Mouse (Mus musculus) midbrain, embryonic 14.5 days (tissue): Measurements from ENCODE around the gene Cntn6. TPM values are rescaled to one million over a fixed set of nuclear protein-coding genes. Genes with fewer than 3 reads are reported as not detected.

ENCODE experiments used
- ATAC-seq: fragments of 200-750 bp; cut with Nextera tagmentation; 2 replicates; pipeline ENCODE4 v1.8.0; 2017; ENCODE audit warnings: moderate number of reproducible peaks, moderate library complexity; ENCODE audit not compliant: low FRiP score, low TSS enrichment
- DNase-seq: peaks from one replicate; pipeline ENCODE4 v3.0.0-alpha.2; 2015
- H3K27ac ChIP-seq: fragments of 300-500 bp; sonication (generic); replicated peaks from 2 replicates; pipeline ENCODE4 v1.5.1; 2014; ENCODE audit warnings: mild to moderate bottlenecking, low read depth, low read length, moderate library complexity
- H3K27me3 ChIP-seq: fragments of 300-500 bp; sonication (generic); 2 replicates; pipeline ENCODE4 v1.6.1; 2014; ENCODE audit warnings: low read length, control low read depth, mixed read lengths; ENCODE audit not compliant: control insufficient read depth, insufficient read depth
- H3K36me3 ChIP-seq: fragments of 300-500 bp; sonication (generic); 2 replicates; pipeline ENCODE4 v1.6.1; 2014; ENCODE audit warnings: low read length, control low read depth; ENCODE audit not compliant: control insufficient read depth, insufficient read depth
- H3K4me1 ChIP-seq: fragments of 300-500 bp; sonication (generic); 2 replicates; pipeline ENCODE4 v1.6.1; 2014; ENCODE audit warnings: mild to moderate bottlenecking, antibody characterized with exemption, low read length, control low read depth; ENCODE audit not compliant: control insufficient read depth, insufficient read depth
- H3K4me2 ChIP-seq: fragments of 300-500 bp; sonication (generic); 2 replicates; pipeline ENCODE4 v1.6.1; 2014; ENCODE audit warnings: mild to moderate bottlenecking, low read length, moderate library complexity
- H3K4me3 ChIP-seq: fragments of 300-500 bp; sonication (generic); replicated peaks from 2 replicates; pipeline ENCODE4 v1.5.1; 2014; ENCODE audit warnings: low read depth, low read length
- H3K9ac ChIP-seq: fragments of 300-500 bp; sonication (generic); replicated peaks from 2 replicates; pipeline ENCODE4 v1.6.1; 2014; ENCODE audit warnings: mild to moderate bottlenecking, low read length, moderate library complexity
- H3K9me3 ChIP-seq: fragments of 300-500 bp; sonication (generic); 2 replicates; pipeline ENCODE4 v1.6.1; 2016; ENCODE audit warnings: low read length, control low read depth, mixed read lengths; ENCODE audit not compliant: control insufficient read depth
- WGBS: fragments of 180-500 bp; shearing (Covaris S2); extraction: QIAGEN DNeasy Blood & Tissue Kit; methylation state at CpG from one replicate; pipeline ENCODE4 v1.1.7; 2014; 5-methylcytosine and 5-hydroxymethylcytosine counted together
- polyA plus RNA-seq: library from polyadenylated mRNA; unstranded; fragments of >200 nt; fragmentation: Nextera tagmentation; extraction: Ambion mirVana; gene quantifications from 2 replicates; pipeline ENCODE4 v1.2.1, GENCODE M21; 2014

Cntn6 gene
- polyA plus RNA-seq, 1 experiment from 2014 or later = 10.5 TPM

- WGBS = 86% methylated on average over 2 of the region's 2 CpGs
- Histone ChIP-seq H3K4me3 (no peak overlapping the region), H3K9ac (no peak overlapping the region), H3K4me1 (no peaks in the 10 kb centered on the region), H3K4me2 (no peak overlapping the region), H3K36me3 (no peaks in the 10 kb centered on the region), H3K9me3 (no peaks in the 10 kb centered on the region), H3K27me3 (no peaks in the 10 kb centered on the region), H3K27ac (no peak overlapping the region)
- no peak for DNase-seq
- ATAC-seq = no peak
These were observed 323.0 kb downstream of the Cntn6 start for GRCm38 (mm10) chr6:104815610-104816009.

- H3K27ac ChIP-seq = no peak overlapping the region
- H3K27me3 ChIP-seq = no peaks in the 10 kb centered on the region
- H3K4me1 ChIP-seq = no peaks in the 10 kb centered on the region
- H3K4me2 ChIP-seq = no peak overlapping the region
- H3K4me3 ChIP-seq = no peak overlapping the region
- H3K9ac ChIP-seq = no peak overlapping the region
- H3K9me3 ChIP-seq = no peaks in the 10 kb centered on the region
- ATAC-seq (no peak), DNase-seq (no peak)
- H3K36me3 ChIP-seq = no peaks in the 10 kb centered on the region
- 70% methylated on average over 1 of the region's 1 CpGs for WGBS
These were observed 387.1 kb downstream of the Cntn6 start for GRCm38 (mm10) chr6:104879711-104880110.

GRCm38 (mm10) chr6:104884021-104884420 lies 391.4 kb downstream of the Cntn6 start:
- Histone ChIP-seq H3K27me3 (no peaks in the 10 kb centered on the region), H3K9ac (no peak overlapping the region), H3K4me1 (no peaks in the 10 kb centered on the region), H3K4me2 (no peak overlapping the region), H3K9me3 (no peaks in the 10 kb centered on the region), H3K4me3 (no peak overlapping the region), H3K36me3 (no peaks in the 10 kb centered on the region), H3K27ac (no peak overlapping the region)
- 20% methylated on average over 2 of the region's 2 CpGs for WGBS
- DNase-seq (no peak), ATAC-seq (no peak)

- H3K4me3 ChIP-seq = no peak overlapping the region
- no peak for DNase-seq
- no peaks in the 10 kb centered on the region for H3K4me1 ChIP-seq
- H3K9me3 ChIP-seq = no peaks in the 10 kb centered on the region
- H3K36me3 ChIP-seq = no peaks in the 10 kb centered on the region
- no peak for ATAC-seq
- H3K27me3 ChIP-seq = no peaks in the 10 kb centered on the region
- H3K4me2 ChIP-seq = no peak overlapping the region
- H3K9ac ChIP-seq = no peak overlapping the region
- H3K27ac ChIP-seq = no peak overlapping the region
These were observed 393.2 kb downstream of the Cntn6 start for GRCm38 (mm10) chr6:104885829-104886228.

- Histone ChIP-seq H3K4me1 (no peaks in the 10 kb centered on the region), H3K4me3 (no peak overlapping the region), H3K27me3 (no peaks in the 10 kb centered on the region), H3K9ac (no peak overlapping the region), H3K27ac (no peak overlapping the region), H3K9me3 (no peaks in the 10 kb centered on the region), H3K36me3 (no peaks in the 10 kb centered on the region), H3K4me2 (no peak overlapping the region)
- ATAC-seq (no peak), DNase-seq (no peak)
- 88% methylated on average over 3 of the region's 3 CpGs for WGBS
These were observed 398.5 kb downstream of the Cntn6 start for GRCm38 (mm10) chr6:104891071-104891470.
